Mouse (Mus musculus) cerebellum, postnatal 36 days (tissue): ENCODE data around the gene 2410015M20Rik.
A peak's percentile ranks its signal among the peaks of the same experiment; 100 is the strongest.
"Not testable (repeated sequence)": the region's sequence is repeated elsewhere in the genome, so short reads cannot be mapped to it uniquely, and the experiment has no call there.

Experiments used
- DNase-seq, 2 experiments: peaks; one replicate each; pipeline ENCODE4 v3.0.0; 2021 to 2022; ENCODE audit warnings: mixed read lengths in 2 of 2

The 2410015M20Rik gene

DNA sequence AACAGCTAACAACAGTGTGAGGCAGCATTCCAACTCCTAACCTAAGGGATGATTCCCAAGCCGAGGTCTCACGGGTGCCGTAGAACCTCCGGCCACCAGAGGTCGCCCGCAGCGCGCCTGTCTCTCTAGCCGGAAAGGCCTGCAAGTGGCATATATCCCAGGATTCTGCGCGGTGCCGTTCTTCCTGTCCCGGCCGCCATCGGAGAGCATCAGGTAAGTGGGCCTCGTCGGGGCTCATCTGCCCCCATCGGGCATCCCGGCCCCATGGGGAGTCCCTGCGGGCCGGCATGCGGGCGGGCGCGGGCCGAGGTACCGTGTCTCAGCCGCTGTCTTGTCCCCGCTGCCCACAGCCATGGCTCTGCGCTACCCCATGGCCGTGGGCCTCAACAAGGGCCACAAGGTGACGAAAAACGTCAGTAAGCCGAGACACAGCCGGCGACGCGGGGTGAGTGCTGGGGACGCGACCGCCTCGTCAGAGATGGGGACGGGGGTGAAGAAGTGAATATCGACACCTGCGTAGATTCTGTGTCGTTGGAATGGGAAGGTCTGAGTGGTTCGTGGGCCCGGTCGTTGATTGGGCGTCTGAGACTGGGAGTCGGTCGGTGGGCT lies 3.8 kb upstream of the 2410015M20Rik start, which contains the start of gene Rpl36:
Rpl36 (plus strand) TSS at position 181 of the 609 bp plus-strand sequence.
- DNase-seq: peak; percentile 98 to 99

DNA sequence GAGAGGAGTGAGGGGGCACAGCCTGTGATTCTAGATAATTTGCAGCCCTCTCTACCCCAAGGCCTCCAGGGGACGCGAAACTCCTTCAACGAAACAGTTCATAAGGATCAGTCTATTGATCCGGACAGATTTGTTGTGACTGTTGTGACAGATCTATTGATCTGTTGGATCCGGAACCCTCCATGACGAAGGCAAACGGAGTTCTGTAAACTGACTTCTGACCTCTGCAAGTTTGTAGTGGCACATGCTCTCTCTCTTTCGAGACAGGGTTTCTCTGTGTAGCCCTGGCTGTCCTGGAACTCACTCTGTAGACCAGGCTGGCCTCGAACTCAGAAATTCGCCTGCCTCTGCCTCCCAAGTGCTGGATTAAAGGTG lies 3.0 kb upstream of the 2410015M20Rik start:
- DNase-seq: not testable (repeated sequence)

DNA sequence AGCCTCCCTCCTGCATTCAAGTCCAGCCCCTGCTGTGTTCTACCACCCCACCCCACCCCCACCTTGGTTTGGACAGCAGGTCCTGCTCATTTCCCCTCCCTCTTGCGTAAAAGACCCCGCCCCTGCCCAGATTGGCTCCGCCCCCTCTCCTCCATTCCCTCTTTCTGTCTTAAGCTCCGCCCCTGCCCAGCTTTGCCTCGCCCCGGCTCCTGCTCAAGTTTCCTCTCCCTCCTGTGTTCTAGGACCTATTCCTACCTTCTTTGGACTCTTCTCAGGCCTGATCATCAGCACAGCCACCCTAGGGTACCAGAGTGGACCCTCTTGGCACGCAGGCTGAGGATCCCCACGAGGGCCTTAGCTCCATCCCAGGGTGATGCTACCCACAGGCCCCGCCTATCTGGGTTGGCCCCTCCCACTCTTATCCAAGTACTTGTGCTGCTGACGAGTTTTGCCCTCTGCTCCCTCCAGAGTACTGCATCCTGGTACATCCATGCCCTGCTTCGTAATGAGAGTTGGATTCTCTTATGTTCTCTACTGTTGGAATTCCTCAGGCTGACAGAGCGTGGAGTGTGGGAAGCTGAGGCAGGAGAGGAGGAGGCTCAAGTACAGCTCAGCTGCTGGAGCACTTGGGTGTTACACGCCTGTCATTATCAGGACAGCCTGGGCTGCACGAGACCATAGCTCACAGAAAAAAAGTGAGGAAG lies 2.4 kb upstream of the 2410015M20Rik start:
- no peak for DNase-seq

DNA sequence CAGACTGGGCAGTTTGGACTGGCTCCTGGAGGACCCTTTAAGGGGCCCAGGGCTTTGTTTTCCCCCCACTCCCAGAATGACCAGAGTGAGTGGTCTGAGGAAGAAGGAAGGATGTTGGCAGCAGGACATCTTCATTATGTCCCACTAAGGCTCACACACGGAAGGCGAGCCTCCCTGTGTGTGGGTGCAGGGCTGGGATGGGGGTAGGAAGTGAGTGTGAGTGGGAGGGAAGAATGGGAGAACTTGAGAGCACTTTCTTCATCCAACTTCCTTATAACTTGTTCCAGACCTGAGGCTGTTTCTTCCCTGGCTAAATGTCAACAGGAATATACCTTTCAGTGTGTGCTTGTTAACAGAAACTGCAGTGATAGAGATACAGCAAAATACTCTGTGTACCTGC lies 1.8 kb upstream of the 2410015M20Rik start:
- no peak for DNase-seq

DNA sequence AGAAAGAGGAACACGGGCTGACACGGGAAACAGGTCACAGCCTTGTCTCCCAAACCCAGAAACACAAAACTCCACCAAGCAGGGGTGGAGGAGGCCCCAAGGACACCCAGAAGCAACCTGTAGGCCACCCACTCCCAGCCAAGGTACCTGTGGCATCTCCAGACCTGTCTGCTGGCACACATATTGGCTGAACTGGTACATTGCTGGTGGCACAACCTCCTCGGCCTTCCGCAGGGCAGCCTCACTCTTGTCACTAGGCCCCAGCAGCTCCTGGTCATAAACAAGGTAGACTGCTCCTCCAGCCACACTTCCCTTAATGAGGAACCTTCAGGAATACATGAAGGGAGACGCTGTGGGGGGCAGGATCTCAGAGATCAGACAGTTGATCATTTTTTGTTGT lies 872 bp downstream of the 2410015M20Rik start:
- no peak for DNase-seq

DNA sequence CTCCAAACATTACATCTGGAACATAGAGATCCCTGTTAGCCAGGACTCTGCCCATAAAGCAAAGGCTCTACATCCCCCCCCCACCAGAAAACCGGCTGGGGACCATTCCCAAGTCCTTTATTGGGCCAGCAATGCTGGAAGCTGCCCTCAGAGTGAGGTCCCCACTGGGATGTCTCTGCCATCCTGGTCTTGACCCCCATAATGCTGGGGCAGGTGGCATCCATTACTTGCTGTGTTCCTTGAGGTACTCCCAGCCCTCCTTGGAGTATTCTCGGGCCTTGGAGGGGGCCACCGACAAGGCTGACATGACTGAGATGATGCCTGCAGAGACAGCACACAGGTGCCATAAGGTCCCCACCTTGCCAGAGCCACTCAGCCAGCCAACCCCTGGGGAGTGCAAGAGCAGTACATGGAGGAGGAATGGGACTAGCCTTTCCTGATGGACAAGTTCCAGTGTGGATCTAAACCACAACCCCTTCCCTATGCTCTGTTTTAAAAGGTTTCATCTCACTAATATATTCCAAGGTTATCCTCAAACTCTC lies 2.0 kb downstream of the 2410015M20Rik start:
- DNase-seq: no peak

DNA sequence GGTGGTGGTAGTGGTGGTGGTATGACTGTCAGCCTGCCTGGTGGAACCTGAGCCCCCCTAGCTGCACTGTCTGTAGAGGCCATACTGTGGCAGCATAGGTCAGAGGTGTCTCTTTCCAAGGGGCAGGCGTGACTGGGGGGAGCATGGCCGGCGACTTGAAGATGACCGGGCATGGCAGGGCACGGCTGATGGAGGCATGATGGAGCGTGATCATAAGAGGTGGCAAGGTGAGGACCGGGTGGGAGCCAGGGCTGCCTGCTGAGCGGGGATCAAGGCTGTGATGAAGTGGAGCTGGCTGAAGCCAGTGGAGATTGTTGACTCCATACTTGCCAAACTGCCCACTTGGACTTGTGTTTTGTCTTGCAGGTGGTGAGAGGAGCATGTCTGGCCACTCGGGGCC lies 4.1 kb downstream of the 2410015M20Rik start:
- DNase-seq: no peak

DNA sequence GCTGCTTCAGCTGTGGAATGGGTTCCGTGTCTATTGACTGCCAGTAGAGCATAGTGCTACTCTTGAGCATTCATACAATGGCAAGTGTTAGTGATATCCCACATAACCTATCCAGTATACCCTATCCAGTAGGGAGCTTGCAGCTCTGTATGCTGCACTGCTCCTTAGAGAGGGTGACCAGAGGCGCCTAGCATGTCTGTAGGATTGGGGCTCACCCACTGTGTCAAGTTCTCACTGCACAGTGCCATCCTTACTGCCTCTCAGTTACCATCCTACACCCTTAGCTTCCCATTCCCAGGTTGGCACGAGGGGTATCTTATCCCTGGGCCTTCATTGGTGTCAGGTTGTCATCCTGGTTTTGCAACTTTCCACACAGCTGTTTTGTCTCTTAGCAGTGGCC lies 5.1 kb downstream of the 2410015M20Rik start:
- DNase-seq: no peak

DNA sequence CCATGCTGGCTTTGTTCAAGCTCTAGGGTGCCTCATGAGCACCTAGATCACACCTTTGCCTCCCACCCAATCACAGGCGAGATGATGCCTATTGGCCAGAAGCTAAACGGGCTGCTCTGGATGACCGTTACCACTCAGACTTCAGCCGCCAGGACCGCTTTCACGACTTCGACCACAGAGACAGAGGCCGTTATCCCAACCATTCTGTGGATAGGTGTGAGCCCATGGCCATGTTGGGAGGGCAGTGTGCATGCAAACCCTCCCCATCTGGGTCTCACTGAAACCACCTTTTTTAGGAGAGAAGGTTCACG lies 5.5 kb downstream of the 2410015M20Rik start:
- DNase-seq: no peak

DNA sequence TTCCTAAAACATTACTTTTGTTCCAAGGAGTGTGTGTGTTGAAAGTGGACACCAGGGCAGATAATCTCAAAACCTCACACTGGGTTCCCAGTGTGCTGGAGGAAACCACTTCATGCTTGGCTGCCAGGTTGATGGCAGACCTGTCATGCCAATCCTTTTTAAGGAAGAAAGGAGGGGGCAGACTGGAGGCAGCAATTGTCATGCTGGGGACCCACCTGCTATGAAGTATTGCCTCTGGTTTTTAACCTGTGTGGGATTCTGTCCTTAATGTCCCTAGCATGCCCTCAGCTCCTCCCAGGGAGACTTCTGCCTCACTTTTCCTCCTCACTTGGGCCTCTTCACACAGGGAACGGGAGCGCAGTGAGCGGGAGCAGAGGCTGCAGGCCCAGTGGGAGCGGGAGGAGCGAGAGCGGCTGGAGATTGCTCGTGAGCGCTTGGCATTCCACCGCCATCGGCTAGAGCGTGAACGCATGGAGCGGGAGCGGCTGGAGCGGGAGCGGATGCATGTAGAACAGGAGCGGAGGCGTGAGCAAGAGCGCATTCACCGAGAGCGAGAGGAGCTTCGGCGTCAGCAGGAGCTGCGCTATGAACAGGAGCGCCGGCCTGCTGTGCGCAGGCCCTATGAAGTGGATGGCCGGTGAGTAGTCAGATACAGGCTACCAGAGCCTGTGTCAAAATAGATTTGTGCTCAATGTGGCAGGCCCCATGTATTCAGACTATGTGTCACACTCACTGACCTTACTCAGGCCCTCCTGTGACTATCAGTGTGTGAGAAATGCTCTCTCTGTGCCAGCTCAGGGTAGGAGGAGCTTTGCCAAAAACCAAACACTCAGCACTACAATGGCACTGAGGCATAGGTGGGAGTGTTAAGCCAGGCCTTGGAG lies 6.1 kb downstream of the 2410015M20Rik start:
- peak; percentile 49 to 58 for DNase-seq

DNA sequence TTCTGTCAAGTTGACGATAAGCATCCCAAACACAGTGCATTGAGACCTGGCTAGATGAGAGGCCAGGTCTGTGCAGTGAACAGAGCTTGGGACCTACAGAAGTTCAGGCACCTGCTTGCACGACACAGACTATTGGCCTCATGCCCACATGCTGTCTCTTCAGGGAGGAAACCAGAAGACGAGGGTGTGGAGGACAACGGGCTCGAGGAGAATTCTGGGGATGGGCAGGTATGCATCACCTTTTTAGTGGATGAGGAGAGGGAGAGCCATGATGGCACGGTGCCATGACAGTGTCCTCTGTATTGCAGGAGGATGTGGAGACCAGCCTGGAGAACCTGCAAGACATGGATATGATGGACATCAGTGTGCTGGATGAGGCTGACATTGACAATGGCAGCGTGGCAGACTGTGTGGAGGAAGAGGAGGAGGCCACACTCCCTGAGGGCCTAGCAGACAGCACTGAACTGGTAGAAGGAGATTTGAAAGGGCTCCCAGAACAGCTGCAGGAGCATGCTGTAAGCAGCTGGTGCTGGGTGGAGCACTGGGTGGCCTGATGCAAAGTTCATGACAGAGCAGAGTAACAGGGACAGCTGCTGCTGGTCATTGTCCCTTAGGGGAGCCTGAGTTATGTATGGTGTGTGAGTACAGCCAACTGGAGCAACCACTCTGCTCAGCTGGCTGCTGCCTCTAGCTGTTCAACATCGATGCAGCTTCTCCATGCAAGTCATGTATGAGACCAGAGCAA lies 15.9 kb downstream of the 2410015M20Rik start:
- peak; percentile 31 to 34 for DNase-seq

DNA sequence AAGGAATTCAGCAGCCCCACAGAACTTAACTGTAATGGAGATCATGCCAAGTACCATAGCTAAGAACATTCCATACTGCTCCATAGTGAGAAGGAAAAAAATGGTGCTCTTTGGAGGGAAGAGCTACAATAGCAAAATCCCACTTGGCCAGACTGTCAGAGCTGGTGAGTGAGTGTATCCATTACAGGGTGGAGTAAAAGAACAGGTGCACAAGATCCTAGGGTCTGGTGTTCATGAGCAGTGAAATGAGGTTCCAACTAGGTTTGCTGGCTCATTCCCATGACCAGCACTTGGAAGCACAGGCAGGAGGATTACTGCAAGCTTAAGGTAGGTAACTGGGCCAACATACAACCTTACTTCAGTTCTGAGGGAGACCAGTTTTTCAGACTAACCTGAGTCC lies 17.0 kb downstream of the 2410015M20Rik start:
- DNase-seq: no peak

DNA sequence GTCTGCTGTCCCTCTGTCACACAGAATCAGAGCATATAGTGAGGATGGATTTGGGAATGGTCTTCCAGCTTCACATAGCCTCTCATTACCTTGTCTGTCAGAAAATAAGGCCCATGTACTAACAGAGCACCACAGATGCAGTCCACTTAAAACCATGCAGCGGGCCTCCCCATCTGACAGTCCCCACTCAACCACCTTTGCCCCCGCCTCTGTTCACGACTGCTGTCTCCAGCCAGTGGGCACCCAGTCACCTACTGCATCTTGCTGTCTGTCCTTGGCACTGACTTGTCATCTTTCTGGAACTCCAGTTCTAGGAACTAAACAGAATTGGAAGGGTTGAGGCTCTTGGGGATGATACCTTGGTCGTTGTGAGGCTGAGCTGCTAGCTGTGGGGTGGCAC lies 20.6 kb downstream of the 2410015M20Rik start:
- no peak for DNase-seq

DNA sequence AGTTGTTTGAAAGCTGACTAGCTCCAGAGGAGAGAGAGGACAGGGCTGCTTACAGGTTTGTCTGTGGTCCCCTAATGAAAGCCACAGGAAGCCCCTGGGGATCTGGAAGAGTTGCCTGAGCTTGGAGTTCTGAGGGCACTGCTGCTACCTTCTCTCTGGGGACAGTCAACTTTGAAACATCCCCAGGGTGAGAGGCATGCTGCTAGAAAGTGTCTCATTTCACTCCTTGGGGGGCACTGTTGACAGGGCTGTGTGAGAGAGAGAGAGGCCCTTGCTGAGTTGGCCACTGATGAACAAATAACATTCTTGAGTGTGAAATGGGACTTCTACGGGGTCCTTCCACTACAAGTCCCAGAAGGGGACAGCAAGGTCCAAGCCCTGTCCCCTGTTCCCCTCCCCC lies 21.8 kb downstream of the 2410015M20Rik start:
- no peak for DNase-seq

DNA sequence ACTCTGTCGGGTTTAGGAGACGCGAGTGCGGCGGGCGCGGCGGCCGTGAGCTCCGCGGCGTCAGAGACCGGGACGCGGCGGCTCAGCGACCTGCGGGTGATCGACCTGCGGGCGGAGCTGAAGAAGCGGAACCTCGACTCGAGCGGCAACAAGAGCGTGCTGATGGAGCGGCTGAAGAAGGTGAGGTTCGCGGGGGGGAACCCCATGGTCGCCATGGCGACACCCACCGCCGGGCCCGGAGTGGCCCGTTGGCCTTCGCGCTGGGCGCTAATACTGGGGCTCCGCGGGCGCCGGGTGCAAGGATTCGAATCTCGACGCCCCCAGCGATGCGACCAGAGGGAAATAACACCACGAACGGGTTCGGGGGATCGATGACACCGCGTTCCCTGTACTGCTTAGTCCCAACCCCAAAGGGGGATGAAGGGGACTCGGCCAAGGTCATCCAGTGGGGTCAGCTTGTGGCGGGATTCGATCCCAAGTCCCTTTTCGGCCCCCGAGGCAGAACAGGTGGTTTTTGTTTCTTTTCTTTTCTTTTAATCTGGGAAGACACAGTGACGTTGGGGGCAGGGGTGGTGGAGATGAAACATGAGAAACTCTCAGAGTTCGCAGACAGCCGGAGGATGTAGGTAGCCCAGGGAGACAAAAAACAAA lies 24.3 kb downstream of the 2410015M20Rik start:
- DNase-seq: peak in 1 of 2 experiments; percentile 52

DNA sequence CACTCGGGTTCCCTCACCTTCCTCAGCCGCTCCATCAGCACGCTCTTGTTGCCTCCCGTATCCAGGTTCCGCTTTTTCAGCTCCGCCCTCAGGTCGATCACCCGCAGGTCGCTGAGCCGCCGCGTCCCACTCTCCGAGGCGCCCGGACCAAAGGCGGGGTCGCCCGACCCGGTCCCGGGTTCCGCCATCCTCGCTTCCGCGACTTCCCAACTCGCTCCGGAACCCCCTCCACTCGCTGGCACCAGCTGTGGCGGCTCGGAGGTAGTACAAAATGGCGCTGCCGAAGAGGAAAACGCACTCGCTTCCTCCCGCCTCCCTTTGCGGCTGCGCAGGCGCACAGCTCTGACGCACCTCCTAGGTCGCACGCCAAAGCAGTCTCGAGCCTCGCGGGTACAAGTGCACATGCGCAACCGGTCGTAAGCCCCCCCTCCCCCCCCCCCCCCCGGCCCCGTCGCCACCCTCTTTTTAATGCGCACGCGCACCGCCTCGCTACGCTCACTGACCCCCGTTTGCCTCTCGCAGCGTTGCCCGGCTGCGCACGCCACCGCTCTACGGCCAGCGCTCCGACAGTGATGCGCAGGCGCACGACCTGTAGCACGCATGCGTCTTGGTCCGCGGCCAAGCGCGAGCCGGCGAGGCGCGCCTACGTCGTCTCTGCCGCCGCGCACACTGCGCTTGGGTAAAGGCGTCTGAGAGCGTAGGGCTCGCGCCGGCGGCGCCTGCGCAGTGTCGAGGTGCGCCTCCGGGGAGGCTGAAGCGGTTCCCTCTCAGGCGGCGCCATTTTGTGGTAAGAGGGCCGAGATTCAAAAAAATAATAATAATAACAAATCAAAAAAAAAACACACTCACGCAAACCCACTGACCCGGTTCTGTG lies 25.1 kb downstream of the 2410015M20Rik start, which contains the start of the genes Safb2 and Safb:
Safb2 (minus strand) TSS at position 329 of the 874 bp plus-strand sequence.
Safb (plus strand) TSS at position 569 of the 874 bp plus-strand sequence.
- peak; percentile 99 to 100 for DNase-seq

DNA sequence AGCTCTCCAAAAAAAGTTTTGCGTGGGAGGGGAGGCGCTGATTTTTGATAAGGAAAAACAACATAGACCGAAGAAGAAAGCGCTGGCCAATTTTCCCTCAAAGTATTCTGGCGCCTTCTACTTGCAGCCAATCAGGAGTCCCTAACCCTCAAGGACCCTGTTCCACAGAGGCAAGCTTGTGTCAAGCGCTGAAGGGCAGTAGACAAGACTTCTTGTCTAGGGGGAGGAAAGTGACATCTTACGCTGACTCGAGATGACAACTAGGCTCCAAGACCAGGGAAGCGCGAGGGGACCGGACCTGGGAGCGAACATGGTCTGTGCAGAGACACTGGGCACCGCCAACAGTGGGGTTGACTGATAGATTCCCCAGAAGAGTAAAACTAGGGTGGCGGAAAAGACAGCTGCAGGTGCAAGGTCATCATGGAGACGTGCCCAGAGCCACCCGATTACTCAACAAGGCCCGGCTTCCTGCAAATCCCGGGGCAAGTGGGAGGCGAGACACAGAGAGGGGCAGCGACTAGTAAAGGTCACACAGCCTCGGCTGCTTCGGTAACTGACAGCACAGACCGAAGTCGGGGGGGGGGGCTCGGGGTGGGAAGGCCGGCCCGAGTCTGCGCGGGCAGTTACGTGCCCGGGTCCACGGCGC lies 25.8 kb downstream of the 2410015M20Rik start:
- peak; percentile 48 to 49 for DNase-seq

DNA sequence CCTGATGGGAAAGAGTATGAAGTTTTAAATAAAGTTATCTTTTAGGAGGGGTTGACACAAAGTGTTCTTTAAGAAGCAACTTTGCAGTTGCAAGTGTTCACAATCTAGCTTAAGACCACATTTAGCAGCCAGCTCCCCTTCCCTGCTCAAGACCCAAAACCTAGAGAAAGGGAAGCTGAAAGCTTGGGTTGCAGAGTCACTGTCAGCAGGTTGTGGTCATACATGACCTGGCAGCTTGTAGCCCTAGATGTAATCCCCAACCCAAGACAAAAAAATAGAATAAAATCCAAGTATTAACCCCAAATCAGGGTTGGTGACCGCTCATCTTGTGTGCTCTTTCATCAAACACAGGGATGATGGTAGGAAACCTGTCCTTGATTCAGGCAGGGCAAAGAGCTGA lies 26.5 kb downstream of the 2410015M20Rik start:
- no peak for DNase-seq

DNA sequence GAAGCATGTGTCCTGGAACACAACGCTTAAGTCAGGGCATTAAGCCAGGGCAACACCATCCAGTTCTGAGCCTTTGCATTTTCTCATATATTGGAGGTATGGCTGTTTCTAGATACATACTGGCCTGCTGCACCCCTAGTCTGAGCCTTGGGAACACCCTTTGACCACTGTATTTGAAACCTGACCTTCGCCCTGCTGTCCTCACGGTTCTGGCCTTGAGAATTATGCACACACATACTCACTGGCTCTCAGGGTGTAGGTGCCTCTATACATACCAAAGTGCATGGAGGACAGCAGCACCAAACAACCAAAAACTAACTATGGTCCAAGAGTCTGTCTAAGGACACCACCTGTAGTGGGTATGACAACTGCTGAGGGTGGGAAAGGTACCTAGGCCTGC lies 36.6 kb downstream of the 2410015M20Rik start:
- DNase-seq: no peak

DNA sequence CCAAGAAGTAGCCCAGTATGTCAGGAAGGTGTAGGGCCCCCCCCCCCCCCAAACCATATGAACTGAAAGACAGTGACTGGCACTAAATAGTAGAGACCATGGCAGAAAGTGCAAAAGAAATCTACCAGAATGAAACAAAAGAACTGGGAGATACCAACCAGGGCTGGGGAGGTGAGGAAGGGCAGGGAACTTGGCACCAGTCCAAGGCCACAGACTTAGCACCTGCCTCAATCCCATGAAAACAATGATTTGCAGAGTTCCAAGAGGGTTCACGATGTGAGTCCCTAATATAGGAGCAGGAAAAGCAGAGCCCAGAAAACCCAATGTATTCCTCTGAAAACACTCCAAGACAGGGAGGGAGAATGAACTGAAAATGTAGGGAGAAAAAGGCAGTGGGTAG lies 37.4 kb downstream of the 2410015M20Rik start:
- peak in 1 of 2 experiments; percentile 28 for DNase-seq
